Mouse (Mus musculus) stomach, postnatal 0 days (tissue): ENCODE results near the gene Coq6. TPM values are rescaled to one million over a fixed set of nuclear protein-coding genes. Genes with fewer than 3 reads are reported as not detected.

ENCODE experiments used
- ATAC-seq: fragments of 200-750 bp; cut with Nextera tagmentation; 2 replicates; pipeline ENCODE4 v1.8.0; 2017; ENCODE audit not compliant: low FRiP score, low TSS enrichment
- DNase-seq: peaks from one replicate; pipeline ENCODE4 v3.0.0-alpha.2; 2016; ENCODE audit warnings: low spot score
- H3K27ac ChIP-seq: fragments of 300-500 bp; sonication (generic); replicated peaks from 2 replicates; pipeline ENCODE4 v1.5.1; 2014; ENCODE audit warnings: mild to moderate bottlenecking, control low read depth
- H3K27me3 ChIP-seq: fragments of 300-500 bp; sonication (generic); 2 replicates; pipeline ENCODE4 v1.6.1; 2014; ENCODE audit warnings: low read length; ENCODE audit not compliant: control insufficient read depth, insufficient read depth
- H3K36me3 ChIP-seq: fragments of 300-500 bp; sonication (generic); 2 replicates; pipeline ENCODE4 v1.6.1; 2014; ENCODE audit warnings: low read length, mixed read lengths; ENCODE audit not compliant: control insufficient read depth, insufficient read depth
- H3K4me1 ChIP-seq: fragments of 300-500 bp; sonication (generic); replicated peaks from 2 replicates; pipeline ENCODE4 v1.6.1; 2014; ENCODE audit warnings: antibody characterized with exemption; ENCODE audit not compliant: control insufficient read depth, insufficient read depth
- H3K4me2 ChIP-seq: fragments of 300-500 bp; sonication (generic); replicated peaks from 2 replicates; pipeline ENCODE4 v1.6.1; 2014; ENCODE audit warnings: low read depth, mild to moderate bottlenecking, control low read depth, moderate library complexity
- H3K4me3 ChIP-seq: fragments of 300-500 bp; sonication (generic); 2 replicates; pipeline ENCODE4 v1.5.1; 2014; ENCODE audit warnings: low read depth, low read length, control low read depth
- H3K9ac ChIP-seq: fragments of 300-500 bp; sonication (generic); 2 replicates; pipeline ENCODE4 v1.6.1; 2014; ENCODE audit warnings: mild to moderate bottlenecking, low read length, control low read depth, mixed read lengths
- H3K9me3 ChIP-seq: fragments of 300-500 bp; sonication (generic); 2 replicates; pipeline ENCODE4 v1.6.1; 2016; ENCODE audit warnings: low read length; ENCODE audit not compliant: control insufficient read depth
- CTCF ChIP-seq: IDR thresholded peaks from 2 replicates; pipeline ENCODE4 v1.5.1; 2016; ENCODE audit warnings: antibody characterized with exemption, low read depth, mild to moderate bottlenecking, moderate library complexity
- EP300 ChIP-seq: optimal IDR thresholded peaks from 2 replicates; pipeline ENCODE3; 2016; ENCODE audit warnings: antibody characterized with exemption
- WGBS: fragments of 180-500 bp; shearing (Covaris S2); extraction: QIAGEN DNeasy Blood & Tissue Kit; methylation state at CpG from one replicate; pipeline ENCODE4 v1.1.7; 2014; 5-methylcytosine and 5-hydroxymethylcytosine counted together
- polyA plus RNA-seq: library from polyadenylated mRNA; unstranded; fragments of >200 nt; fragmentation: Nextera tagmentation; extraction: Ambion mirVana; gene quantifications from 2 replicates; pipeline ENCODE4 v1.2.1, GENCODE M21; 2015

Gene Coq6
- polyA plus RNA-seq, 1 experiment from 2014 or later: 27.6 TPM

- H3K4me2 ChIP-seq: no peak overlapping the region
- no peak for TF ChIP-seq CTCF
- no peak for TF ChIP-seq EP300
- no peaks in the 10 kb centered on the region; the same call in 1 of the 2 replicates for H3K4me1 ChIP-seq
- no peaks in the 10 kb centered on the region for H3K9me3 ChIP-seq
- WGBS: 66% methylated on average over 14 of the region's 14 CpGs
- no peak overlapping the region for H3K4me3 ChIP-seq
- H3K9ac ChIP-seq: no peak overlapping the region
- no peaks in the 10 kb centered on the region for H3K36me3 ChIP-seq
- H3K27me3 ChIP-seq: no peaks in the 10 kb centered on the region
- no peak overlapping the region for H3K27ac ChIP-seq
- no peak for DNase-seq
- ATAC-seq: no peak
Measured at GRCm38 (mm10) chr12:84388774-84389400, 27.4 kb downstream of the Coq6 start.

- DNase-seq (no peak), ATAC-seq (no peak)
- H3K27me3 ChIP-seq: no peaks in the 10 kb centered on the region
- H3K9ac ChIP-seq: no peak overlapping the region
- H3K4me1 ChIP-seq: no peaks in the 10 kb centered on the region; the same call in 1 of the 2 replicates
- H3K4me2 ChIP-seq: no peak overlapping the region
- no peaks in the 10 kb centered on the region for H3K36me3 ChIP-seq
- no peak overlapping the region for H3K4me3 ChIP-seq
- WGBS: 71% methylated on average over 6 of the region's 6 CpGs
- no peak overlapping the region for H3K27ac ChIP-seq
- H3K9me3 ChIP-seq: no peaks in the 10 kb centered on the region
- no peak for TF ChIP-seq CTCF
- TF ChIP-seq EP300: no peak
Measured at GRCm38 (mm10) chr12:84390336-84390735, 28.9 kb downstream of the Coq6 start.

- H3K27ac ChIP-seq: no peak overlapping the region
- ATAC-seq (no peak), DNase-seq (no peak)
- no peak for TF ChIP-seq EP300
- no peak for TF ChIP-seq CTCF
- whole genome bisulfite sequencing: 94% methylated on average over 4 of the region's 4 CpGs
- no peak overlapping the region for H3K4me2 ChIP-seq
- H3K9me3 ChIP-seq: no peaks in the 10 kb centered on the region
- H3K4me1 ChIP-seq: no peaks in the 10 kb centered on the region
- no peak overlapping the region for H3K4me3 ChIP-seq
- no peak overlapping the region for H3K9ac ChIP-seq
- H3K27me3 ChIP-seq: no peaks in the 10 kb centered on the region
- H3K36me3 ChIP-seq: no peaks in the 10 kb centered on the region
Measured at GRCm38 (mm10) chr12:84392681-84393080, 31.2 kb downstream of the Coq6 start.

GRCm38 (mm10) chr12:84393847-84394246, 32.4 kb downstream of the Coq6 start:
- Histone ChIP-seq H3K4me2 (no peak overlapping the region), H3K27me3 (no peaks in the 10 kb centered on the region), H3K4me1 (no peaks in the 10 kb centered on the region), H3K9me3 (no peaks in the 10 kb centered on the region), H3K36me3 (no peaks in the 10 kb centered on the region), H3K4me3 (no peak overlapping the region), H3K9ac (no peak overlapping the region), H3K27ac (no peak overlapping the region)
- WGBS: 74% methylated on average over 5 of the region's 5 CpGs
- no peak for ATAC-seq
- DNase-seq: no peak
- TF ChIP-seq CTCF (no peak), EP300 (no peak)

GRCm38 (mm10) chr12:84396947-84397679, 35.7 kb downstream of the Coq6 start:
- no peak overlapping the region for H3K9ac ChIP-seq
- no peak overlapping the region for H3K4me2 ChIP-seq
- no peaks in the 10 kb centered on the region for H3K27me3 ChIP-seq
- TF ChIP-seq EP300: peak; percentile 28
- TF ChIP-seq CTCF: no peak
- WGBS: 71% methylated on average over 14 of the region's 14 CpGs
- H3K4me1 ChIP-seq: no peaks in the 10 kb centered on the region
- DNase-seq (no peak), ATAC-seq (no peak)
- H3K27ac ChIP-seq: 0 out of 2 replicates have a peak overlapping the region, but pooled peaks have one; percentile 35
- no peaks in the 10 kb centered on the region for H3K9me3 ChIP-seq
- no peaks in the 10 kb centered on the region for H3K36me3 ChIP-seq
- H3K4me3 ChIP-seq: no peak overlapping the region

- H3K9me3 ChIP-seq: no peaks in the 10 kb centered on the region
- DNase-seq: no peak
- TF ChIP-seq CTCF (no peak), EP300 (no peak)
- no peak overlapping the region for H3K4me3 ChIP-seq
- ATAC-seq: no peak
- H3K4me1 ChIP-seq: no peaks in the 10 kb centered on the region
- no peak overlapping the region for H3K9ac ChIP-seq
- no peaks in the 10 kb centered on the region for H3K27me3 ChIP-seq
- no peaks in the 10 kb centered on the region for H3K36me3 ChIP-seq
- no peak overlapping the region for H3K4me2 ChIP-seq
- no peak overlapping the region for H3K27ac ChIP-seq
Measured at GRCm38 (mm10) chr12:84397685-84398084, 36.2 kb downstream of the Coq6 start.
